Mouse (Mus musculus) liver, postnatal 0 days (tissue): Measurements from ENCODE around the gene B3gnt8.

Source experiments
- CTCF ChIP-seq: sonication (generic); IDR thresholded peaks from 2 replicates; pipeline ENCODE4 v1.5.1; 2016; ENCODE audit warnings: antibody characterized with exemption, low read depth
- EP300 ChIP-seq: IDR thresholded peaks from 2 replicates; pipeline ENCODE4 v1.6.1; 2016; ENCODE audit warnings: antibody characterized with exemption, low read depth, mild to moderate bottlenecking

DNA sequence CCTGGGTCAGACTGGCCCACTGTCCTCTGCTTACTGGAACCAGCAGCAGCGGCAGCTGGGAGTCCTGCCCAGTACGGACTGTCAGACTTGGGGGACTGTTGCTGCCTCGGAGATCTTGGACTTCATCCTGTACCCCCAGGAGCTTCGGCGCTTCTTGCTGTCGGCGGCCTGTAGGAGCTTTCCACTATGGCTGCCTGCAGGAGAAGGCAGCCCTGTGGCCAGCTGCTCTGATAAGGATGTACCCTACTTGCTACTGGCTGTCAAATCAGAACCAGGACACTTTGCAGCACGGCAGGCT, 1.8 kb downstream of the B3gnt8 start:
- TF ChIP-seq EP300 (no peak), CTCF (no peak)
